Mouse (Mus musculus) layer of hippocampus, adult 8-10 months (tissue): ENCODE results near the gene Fnip1. TPM values are rescaled to one million over a fixed set of nuclear protein-coding genes. Genes with fewer than 3 reads are reported as not detected.
A peak's percentile ranks its signal among the peaks of the same experiment; 100 is the strongest.
"Not testable (repeated sequence)": the region's sequence is repeated elsewhere in the genome, so short reads cannot be mapped to it uniquely, and the experiment has no call there.

ENCODE experiments used
- DNase-seq, 2 experiments: peaks; one replicate each; pipeline ENCODE4 v3.0.0; 2022; ENCODE audit warnings: low spot score in 2 of 2
- total RNA-seq, 4 experiments: library from RNA; stranded (reverse); gene quantifications; 2 replicates each; pipeline ENCODE4 v1.2.4; 2022

Fnip1 gene
- 10 to 100 TPM; 35.4 to 40.2 (median 38.2) TPM for total RNA-seq

DNA sequence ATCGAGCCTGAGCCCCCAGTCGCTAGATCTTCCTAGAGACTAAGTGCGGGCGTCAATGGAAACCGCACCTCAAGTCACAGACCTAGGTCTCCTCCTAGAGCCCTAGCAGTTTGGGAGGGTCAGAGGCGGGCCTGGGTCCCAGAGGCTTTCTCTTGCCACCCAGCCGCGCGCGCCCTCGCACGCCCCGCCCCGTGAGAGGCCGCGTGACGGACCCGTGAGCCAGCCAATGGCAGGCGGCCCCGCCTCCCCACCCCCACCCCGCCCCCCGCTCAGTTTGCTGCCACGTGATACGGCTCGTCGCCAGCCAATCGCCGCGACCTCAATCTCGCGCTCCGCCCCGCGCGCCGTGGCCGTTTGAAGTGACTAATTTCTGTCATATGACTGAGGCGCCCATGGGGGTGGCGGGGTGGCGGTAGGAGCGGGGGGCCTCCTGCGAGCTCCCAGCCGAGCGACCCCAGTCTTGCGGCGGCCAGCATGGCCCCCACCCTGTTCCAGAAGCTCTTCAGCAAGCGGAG is at the start of gene Fnip1:
TSS of gene Fnip1 (plus strand) at position 377 of the 515 bp plus-strand sequence.
- peak; percentile 89 to 94 for DNase-seq

DNA sequence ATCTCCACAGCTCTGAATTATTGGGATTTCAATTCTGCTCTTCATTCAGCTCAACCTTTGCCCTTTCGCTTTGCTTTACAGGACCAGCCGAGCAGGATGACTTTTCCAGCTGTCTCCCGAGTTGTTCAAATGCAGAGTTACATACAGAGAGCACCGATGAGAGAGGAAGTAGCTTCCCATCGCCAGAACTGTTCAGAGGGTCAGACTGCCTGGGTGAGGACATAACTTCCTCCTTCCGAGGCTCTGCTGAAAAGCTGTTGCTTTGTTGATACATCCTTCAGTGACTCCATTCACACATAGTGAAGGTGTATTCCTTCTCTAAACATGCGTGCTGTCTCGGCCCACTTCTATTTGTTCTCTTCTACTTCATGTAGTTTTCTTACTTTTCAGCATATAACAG is 47.6 kb upstream of the Fnip1 start:
- no peak for DNase-seq

DNA sequence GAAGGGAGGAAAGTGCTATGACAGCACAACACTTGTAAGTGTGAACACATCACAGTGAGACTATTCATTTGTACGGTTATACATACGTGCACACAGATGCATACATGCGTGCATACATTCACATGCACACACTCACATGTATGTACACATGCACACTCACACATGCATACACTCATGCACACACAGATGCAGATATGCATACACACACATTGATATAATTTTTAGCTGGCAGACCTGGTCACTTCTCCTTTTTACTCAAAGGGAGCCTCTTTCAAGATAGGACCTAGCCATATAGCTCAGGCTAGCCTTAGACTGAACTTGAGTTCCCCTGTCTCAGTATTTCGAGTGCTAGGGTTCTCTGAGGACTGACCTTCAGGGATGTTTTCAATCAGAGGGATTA is 46.7 kb upstream of the Fnip1 start:
- no peak for DNase-seq

DNA sequence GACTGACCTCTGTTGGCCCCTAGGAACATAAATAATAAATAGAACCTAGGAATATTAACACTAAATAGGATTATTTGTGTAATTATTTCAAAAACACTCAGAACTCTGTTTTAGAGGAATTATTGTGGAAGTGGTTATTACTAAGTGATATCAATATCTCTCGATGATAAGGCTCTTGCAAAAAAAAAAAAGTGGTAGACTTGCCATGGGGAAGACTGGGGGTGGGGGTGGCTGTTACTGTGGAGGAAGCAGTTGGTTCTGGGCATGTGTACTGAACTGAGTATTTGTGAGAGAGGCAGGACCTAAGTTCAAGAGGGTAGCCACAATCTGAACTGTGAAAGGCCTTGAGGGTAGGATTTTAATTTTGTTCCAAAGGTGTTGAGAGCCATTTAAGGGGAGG is 41.3 kb upstream of the Fnip1 start:
- DNase-seq = no peak

DNA sequence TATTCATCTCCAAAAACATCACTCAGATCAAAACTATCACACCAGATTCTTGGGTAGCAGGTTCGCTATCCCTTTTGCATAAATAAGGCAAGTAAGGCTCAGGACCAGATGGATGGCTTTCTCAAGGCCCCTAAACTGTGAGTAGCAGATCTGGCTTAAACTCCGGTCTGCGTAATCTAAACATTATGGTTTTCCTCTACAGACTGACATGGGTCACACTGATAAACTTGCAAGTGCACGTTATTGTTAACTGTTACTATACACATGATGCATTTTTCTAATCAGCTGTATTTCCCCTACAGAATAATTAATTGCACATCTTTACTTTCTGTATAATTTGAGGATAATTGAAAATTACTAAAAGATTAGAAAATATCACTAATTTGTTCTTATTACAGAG is 39.9 kb upstream of the Fnip1 start:
- no peak for DNase-seq

DNA sequence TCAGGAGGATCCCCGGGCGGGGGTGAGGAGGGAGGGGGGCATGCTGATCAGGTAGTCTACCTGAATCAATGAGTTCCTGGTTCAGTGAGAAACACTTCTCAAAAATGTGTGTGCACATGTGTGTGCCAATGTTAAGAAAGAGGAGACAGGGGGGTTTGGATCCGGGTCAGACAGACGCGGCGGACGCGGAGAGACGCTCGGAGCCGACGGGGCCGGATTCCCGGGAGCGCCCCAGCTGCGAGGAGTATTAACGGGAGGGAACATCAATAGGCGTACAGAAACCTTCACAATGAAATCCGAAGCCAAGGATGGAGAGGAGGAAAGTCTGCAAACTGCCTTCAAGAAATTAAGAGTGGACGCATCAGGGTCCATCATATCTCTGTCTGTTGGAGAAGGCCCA is 37.2 kb upstream of the Fnip1 start:
- DNase-seq = not testable (repeated sequence)

DNA sequence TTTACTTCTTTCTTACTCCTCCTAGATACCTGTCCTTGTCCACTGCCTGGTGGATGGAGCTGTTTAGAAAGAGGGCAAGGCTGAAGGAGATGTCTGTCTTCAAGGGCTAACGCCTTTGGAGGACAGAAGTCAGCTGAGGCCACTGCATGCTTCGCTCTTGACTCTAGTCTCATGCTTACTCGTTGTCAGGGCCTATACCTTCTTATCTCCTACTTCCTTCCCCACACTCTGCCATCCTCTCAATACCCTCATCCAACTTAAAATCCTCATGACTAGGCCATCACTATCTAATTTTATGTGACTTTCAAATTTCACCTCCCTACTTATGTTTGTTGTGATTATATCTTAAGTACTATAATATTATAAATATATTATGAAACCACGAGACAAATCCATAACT is 33.1 kb upstream of the Fnip1 start:
- DNase-seq = no peak

DNA sequence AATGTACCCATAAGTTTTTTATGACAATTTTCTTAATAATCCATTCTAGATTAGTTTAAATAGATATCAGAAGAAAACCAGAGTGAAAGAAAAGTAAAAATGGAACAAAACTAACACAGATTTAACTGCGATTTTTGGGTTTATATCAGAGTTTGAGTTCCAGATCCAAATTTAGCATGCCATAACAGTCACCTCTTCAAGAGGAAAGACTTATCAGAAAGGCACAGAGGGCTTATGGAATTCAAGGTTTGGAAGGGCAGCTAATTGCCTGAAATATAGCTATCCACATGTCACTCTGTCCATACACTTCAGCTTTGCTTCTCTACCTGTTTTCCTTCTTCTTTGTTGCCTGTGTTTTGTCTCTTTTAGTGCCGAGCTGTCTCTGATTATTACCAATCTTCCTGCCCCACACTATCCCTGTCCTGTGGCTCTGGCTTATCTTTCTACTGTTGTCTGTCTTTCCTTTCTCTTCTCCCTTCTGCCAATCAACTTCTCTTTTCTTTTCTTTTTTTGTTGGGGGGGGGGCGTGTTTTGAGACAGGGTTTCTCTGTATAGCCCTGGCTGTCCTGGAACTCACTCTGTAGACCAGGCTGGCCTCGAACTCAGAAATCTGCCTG is 31.0 kb upstream of the Fnip1 start:
- no peak for DNase-seq

DNA sequence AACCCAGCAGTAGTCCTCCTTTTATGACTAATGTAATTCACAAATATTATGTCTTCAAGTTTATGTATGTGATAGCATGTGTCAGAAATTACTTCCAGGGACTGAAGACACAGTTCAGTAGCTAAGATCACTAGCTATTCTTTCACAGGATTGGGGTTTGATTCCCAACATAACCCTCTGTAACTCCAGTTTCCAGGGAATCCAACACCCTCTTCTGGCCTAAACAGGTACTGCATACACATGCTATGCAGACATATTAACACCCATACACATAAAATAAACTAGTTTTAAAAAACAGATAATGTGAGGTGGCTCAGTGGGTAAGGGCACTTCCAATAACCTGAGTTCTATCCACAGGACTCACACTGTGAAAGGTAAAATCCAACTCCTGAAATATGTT is 27.4 kb upstream of the Fnip1 start:
- DNase-seq = no peak

DNA sequence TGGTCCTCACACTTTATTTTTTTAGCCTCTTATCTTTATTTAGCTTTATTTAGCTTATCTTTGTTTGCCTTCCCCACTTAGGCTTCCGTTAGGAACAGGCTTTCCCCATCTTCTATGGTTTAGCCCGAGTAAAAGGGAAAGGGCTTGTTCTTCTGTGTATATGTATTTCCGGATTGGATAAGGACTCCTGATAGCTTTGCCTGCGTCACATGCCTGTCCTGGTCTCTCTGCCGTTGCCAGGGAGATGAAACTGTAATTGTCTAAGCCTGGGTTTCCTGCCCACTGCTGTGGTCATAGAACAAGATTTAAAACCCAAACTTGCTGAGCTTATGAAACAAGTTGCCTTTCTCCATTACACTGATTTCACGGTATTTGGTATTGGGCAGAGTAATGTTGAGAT is 25.0 kb upstream of the Fnip1 start:
- DNase-seq = no peak

DNA sequence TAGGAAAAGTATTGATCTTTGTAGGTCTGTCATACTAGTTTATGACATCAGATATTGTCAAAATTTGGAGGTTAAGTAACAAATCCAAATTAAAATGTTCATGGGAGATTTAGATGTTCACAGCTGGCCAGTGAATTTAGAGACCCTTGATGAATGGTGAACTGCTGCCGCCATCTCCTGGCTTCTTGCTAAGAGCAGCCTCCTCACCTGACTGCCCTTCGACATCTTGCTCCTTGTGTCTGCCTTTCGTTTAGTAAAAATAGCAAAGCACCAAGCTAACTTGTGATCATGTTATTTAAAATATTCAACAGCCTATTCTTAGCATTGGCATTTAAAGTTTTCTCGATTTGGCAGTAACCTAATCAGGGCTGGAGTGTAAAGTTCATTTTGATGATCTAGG is 15.0 kb upstream of the Fnip1 start:
- DNase-seq = no peak

DNA sequence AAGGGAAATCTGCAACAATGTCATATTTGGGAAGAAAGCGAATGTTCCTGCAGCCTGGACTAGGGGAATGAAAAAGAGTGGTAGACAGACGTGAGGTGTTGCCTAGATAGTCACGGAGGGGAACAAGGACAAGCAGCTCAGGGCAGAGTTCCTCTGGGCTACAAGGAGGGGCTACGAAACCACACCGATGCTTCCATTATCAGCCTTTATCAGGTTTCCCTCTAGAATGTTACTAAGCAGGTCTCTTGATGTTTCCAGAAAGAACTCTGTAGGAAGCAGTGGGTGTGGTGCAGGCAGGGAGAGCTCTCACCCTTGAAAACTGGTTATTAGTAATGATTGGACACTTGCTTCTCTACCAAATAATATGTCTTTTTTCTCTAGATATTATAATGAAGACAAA is 11.7 kb upstream of the Fnip1 start:
- DNase-seq = no peak

DNA sequence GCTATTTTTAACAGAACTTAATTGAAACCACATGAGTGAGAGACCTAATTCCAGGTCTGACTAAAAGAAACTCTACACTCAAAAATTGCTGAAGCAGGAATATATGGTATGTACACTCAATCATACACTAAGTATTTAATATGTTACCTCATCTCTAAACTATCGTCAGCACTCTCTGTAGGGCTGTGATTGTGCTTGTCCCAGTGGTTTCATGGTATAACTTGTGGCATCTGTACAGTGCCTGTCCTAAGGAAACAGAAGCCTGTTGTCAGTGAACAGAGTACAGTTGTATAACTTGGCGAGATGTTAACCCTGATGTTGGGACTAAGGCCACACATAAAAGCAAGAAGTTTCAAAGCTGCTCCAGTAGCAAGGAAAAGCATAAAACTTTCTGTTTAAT is 10.9 kb upstream of the Fnip1 start:
- DNase-seq = no peak

DNA sequence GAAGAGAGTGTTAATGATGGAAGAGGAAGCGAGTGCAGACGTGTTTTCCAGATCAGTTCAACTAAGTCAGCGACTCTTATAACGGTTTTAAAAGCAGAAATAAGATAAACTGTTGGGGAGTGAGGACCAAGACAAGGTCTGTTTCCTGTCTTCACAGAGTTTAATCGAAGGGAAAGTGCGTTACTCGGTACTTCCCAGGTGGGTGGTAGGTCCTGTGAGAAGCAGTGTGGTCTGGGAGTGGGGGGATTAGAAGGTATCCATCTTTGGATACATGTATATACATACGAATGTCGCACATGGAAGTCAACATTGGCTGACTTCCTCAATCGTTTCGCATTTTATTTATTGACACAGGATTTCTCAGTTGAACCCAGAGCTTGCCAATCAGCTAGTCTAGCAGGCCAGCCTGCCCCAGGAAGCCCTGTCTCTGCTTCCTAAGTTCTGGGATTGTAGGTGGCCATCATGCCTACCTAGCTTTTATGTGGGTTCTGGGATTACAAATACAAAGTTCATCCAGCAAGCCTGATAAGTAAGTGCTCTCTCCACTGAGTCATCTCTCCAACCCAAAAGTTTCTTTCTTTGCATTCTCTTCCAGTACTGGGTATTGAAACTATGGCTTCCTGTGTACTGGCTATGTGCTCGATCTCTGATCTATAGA is 10.2 kb upstream of the Fnip1 start:
- DNase-seq = no peak

DNA sequence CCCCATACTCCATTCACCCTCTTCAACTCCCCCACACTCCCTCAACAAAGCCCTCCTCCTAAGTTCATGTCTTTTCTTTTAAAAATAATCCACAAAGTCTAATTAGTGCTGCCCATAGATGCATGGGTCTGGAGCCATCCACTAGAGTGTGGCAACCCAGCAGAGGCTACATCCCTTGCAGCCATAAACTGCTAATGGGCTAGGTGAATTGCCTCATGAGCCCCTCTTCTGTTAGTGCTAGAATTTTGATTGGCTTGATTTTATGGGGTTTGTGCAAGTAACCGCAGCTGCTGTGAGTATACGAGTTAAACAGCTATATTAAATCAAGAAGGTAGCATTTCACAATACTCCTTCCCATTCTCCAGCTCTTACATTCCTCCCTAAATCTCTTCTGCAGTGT is 8.8 kb upstream of the Fnip1 start:
- no peak for DNase-seq

DNA sequence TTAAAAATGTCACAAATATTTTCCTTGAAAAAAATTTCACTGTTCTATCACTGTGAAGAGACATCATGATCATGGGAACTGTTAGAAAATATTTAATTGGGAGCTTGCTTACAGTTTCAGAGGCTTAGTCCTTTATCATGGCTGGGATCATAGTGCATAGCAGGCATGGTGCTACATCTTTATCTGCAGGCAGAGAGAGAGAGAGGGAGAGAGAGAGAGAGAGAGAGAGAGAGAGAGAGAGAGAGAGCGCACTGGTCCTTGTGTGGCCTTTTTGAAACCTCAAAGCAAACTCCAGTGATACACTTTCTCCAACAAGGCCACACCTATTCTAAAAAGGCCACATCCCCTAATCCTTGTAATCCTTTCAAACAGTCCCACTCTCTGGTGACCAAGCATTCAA is 2.2 kb upstream of the Fnip1 start:
- no peak for DNase-seq

DNA sequence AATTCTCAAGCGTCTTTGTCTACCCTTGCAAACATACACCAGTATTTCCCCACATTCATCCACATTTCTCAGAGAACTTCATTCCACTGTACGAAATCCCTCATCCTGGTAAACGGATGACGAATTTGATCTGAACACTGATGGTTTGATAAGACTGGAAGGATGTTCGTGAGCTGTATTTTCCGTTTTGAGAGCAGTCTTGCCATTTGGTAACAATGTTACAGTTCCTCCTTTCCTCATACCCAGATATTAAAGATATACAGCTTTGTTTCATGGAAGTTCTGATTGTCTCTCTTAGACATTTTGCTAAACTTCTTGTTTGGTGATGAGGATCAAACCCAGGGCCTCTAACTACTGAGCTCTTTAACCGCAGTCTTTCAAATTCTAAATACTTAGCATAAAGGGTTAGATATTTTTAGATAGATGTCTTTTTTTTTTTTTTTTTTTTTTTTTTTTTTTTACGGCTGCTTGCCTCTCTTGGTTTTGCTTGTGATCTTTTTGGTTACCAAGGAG is 633 bp upstream of the Fnip1 start:
- no peak for DNase-seq

DNA sequence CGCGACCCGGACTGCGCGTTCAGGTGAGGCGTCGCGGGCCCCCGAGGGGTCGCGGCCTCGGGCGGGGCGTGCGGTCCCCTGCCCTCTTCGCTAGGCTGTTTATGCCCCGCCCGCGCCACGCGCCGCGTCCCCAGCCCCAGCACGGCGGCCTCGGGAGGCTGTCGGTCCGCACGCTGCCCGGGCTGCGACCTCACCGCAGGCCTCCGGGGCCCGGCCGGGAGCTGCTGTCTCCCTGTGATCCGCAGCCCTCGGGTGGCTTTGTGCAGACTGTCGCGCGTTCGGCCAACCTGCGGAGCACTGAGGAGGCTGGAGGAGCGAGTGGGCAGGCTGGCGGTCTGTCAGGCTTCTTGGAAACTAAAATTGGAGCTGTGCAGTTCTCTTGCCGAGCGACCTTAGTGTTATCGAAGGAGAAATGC is 375 bp downstream of the Fnip1 start:
- DNase-seq = peak; percentile 29 to 32

DNA sequence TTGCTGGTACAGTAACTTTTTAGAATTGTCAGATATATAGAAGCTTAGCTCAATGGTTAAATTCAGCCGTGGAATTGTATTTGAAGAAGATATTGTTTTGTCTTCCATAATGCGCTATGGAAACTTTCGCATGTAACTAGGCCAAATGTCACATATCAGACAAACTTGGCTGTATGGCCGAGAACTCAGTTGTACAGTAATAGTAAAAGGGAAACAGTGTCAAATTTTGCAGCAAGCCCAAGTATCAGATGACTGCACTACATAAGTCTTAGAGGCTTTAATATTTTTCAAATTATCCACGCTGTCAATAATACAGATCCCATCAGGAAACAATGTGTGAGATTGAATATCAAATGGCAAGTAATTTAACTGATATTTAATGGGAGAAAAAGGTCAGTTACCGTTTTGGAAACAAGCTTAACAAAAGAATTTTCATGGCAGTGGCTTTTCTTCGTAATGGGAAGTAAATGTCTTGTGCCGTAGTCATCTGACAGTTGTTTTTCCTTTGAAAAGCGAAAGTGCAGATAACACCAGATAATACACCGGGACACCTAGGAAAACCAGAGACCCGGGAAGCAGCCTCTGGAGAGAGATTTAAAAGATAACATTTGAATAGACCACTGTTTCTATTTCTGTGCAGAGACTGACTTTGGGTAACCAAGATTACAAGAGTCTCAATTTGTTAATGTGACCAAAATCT is 1.1 kb downstream of the Fnip1 start:
- DNase-seq = no peak

DNA sequence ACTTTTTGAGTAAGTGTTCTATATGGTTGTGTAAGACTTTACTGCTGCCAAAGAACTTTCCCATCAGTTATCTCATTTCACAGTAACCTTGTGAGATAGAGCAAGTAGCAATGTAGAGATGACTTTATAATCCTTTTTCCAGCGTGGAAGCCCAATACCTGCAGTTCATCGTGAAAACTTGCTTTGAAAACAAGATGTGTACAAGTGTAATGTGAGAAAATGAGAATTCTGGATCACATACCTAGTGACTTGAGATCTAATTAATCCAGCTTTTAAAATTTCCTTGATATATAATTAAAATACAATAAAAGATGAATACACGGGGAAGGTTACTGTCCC is 1.7 kb downstream of the Fnip1 start:
- DNase-seq = no peak

DNA sequence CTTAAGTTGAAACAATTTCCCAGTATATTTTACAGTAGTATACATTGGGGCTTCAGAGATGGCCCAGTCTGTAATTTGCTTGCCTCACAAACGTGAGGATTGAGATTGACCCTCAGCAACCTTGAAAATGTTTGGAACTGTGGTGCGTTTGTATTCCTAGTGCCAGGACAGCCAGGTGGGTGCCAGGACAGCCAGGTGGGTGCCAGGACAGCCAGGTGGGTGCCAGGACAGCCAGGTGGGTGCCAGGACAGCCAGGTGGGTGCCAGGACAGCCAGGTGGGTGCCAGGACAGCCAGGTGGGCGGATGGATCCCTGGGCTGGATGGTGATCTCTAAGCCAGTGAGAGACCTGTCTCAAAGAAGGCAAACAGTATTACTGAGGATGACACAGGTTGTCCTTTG is 12.8 kb downstream of the Fnip1 start:
- not testable (repeated sequence) for DNase-seq

DNA sequence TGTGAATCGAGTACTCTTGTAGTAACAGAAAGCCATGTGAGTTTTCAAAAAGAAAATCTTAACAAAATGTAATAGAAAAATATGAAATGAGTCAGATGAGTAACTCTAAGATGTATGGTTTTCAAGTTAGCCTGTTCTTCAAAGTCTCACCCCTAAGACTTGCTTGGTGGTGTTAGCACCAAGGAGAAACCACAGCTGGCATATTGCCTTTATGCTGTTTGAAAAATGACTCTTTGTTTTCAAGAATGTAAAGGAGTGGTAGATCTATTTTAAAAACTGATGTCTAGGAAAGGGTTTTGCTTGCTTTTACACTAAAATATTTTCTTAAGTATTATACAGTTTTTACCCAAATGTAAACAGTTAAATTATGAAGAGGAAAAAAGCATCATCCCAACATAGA is 16.5 kb downstream of the Fnip1 start:
- no peak for DNase-seq

DNA sequence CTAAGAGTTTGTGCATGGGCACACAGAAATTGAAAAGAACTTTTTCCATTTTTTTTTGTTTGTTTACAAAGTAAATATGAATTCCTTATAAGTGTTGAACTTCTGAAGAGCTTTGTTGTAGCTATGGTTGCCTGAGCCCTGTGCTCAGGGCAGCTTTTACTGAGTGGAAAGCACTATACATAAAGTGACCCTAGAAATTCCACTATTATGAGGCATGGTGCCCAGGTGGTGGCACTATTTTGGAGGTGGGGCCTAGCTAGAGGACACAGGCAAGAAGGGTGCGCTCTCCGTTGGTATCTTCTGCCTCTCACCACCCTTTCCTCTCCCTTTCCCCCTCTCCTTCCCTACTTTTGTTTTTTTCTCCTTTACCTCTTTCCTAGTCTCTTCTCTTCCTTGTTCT is 18.9 kb downstream of the Fnip1 start:
- DNase-seq = no peak
